Mouse (Mus musculus) megakaryocyte, embryonic 14.5 days (primary cell): ENCODE data around the gene Snx25.

Experiments
- FLI1 ChIP-seq: IDR thresholded peaks from 2 replicates; pipeline ENCODE4 v1.6.1; 2012; ENCODE audit warnings: low read length, inconsistent platforms, mixed read lengths
- GATA1 ChIP-seq: IDR thresholded peaks from 3 replicates; pipeline ENCODE4 v1.6.1; 2012; ENCODE audit warnings: mixed read lengths, low read length, inconsistent platforms, borderline replicate concordance

GRCm38 (mm10) chr8:46039666-46040065 lies 112.3 kb downstream of the Snx25 start:
- no peak for TF ChIP-seq GATA1
- TF ChIP-seq FLI1 = no peak
